Mouse (Mus musculus) megakaryocyte, embryonic 14.5 days (primary cell): ENCODE measurements around the gene Tnk2. TPM values are rescaled to one million over a fixed set of nuclear protein-coding genes. Genes with fewer than 3 reads are reported as not detected.

Source experiments
- H3K27me3 ChIP-seq: replicated peaks from 2 replicates; pipeline ENCODE3; 2012; ENCODE audit warnings: inconsistent platforms
- H3K36me3 ChIP-seq: replicated peaks from 2 replicates; pipeline ENCODE3; 2012; ENCODE audit warnings: low read length, inconsistent platforms, mixed read lengths
- H3K4me1 ChIP-seq: 2 replicates; pipeline ENCODE4 v1.6.1; 2012; ENCODE audit warnings: inconsistent platforms
- H3K4me3 ChIP-seq: replicated peaks from 2 replicates; pipeline ENCODE3; 2012; ENCODE audit warnings: moderate library complexity, mild to moderate bottlenecking, inconsistent platforms
- H3K9me3 ChIP-seq: 2 replicates; pipeline ENCODE4 v1.6.1; 2012; ENCODE audit warnings: inconsistent platforms
- FLI1 ChIP-seq: IDR thresholded peaks from 2 replicates; pipeline ENCODE4 v1.6.1; 2012; ENCODE audit warnings: low read length, inconsistent platforms, mixed read lengths
- GATA1 ChIP-seq: IDR thresholded peaks from 3 replicates; pipeline ENCODE4 v1.6.1; 2012; ENCODE audit warnings: mixed read lengths, low read length, inconsistent platforms, borderline replicate concordance
- polyA plus RNA-seq: library from polyadenylated mRNA; stranded (reverse); fragments of >175 nt; gene quantifications from 2 replicates; pipeline ENCODE4 v1.2.3, GENCODE M21; 2012; ENCODE audit warnings: low replicate concordance; ENCODE audit not compliant: insufficient read depth

Tnk2 gene
- polyA plus RNA-seq, 1 experiment, result 230 TPM

GRCm38 (mm10) chr16:32685405-32685804 is 41.7 kb downstream of the Tnk2 start:
- peaks cover 27% of the 10 kb centered on the region for H3K36me3 ChIP-seq
- TF ChIP-seq FLI1 (no peak), GATA1 (no peak)
- no peak overlapping the region for H3K4me3 ChIP-seq
- H3K4me1 ChIP-seq, result peaks cover 72% of the 10 kb centered on the region
- no peaks in the 10 kb centered on the region for H3K27me3 ChIP-seq
- no peaks in the 10 kb centered on the region for H3K9me3 ChIP-seq

GRCm38 (mm10) chr16:32685998-32686397 is 42.3 kb downstream of the Tnk2 start:
- Histone ChIP-seq H3K4me3 (no peak overlapping the region), H3K36me3 (peaks cover 21% of the 10 kb centered on the region), H3K4me1 (peaks cover 71% of the 10 kb centered on the region), H3K9me3 (no peaks in the 10 kb centered on the region), H3K27me3 (no peaks in the 10 kb centered on the region)
- no peak for TF ChIP-seq GATA1
- TF ChIP-seq FLI1, result no peak

- Histone ChIP-seq H3K27me3 (no peaks in the 10 kb centered on the region), H3K36me3 (peaks cover 14% of the 10 kb centered on the region)
Observed at GRCm38 (mm10) chr16:32687221-32687620, 43.5 kb downstream of the Tnk2 start.

DNA sequence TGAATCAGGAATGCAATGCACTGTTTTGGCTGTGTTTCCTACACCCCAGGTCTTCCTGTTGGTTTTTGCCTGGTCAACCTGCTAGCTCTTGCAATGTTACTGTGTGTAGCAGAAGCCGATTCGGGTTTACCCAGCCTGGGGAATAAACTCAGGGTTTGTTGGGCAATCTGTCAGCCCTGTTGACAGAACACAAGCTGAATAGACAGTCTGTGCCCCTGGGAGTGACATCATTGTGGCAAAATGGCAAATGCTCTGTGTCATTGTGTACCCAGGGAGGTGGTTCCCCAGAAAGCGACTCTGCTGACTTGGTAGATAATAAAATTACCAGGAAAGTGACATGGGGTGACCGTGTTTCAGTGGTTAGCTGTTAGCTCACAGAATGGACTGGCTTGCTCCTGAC is 45.1 kb downstream of the Tnk2 start:
- TF ChIP-seq FLI1 (no peak), GATA1 (0 out of 3 replicates have a peak, but pooled peaks have one; percentile 10)
- peaks cover 48% of the 10 kb centered on the region for H3K4me1 ChIP-seq
- H3K9me3 ChIP-seq, result no peaks in the 10 kb centered on the region
- H3K27me3 ChIP-seq, result peaks cover 3% of the 10 kb centered on the region
- H3K4me3 ChIP-seq, result peak overlapping the region; percentile 86
- H3K36me3 ChIP-seq, result no peaks in the 10 kb centered on the region

More at GRCm38 (mm10) chr16:32687221-32687620, 43.5 kb downstream of the Tnk2 start:
- Histone ChIP-seq H3K4me3 (no peak overlapping the region), H3K9me3 (no peaks in the 10 kb centered on the region), H3K4me1 (peaks cover 62% of the 10 kb centered on the region)
- no peak for TF ChIP-seq GATA1
- no peak for TF ChIP-seq FLI1

DNA sequence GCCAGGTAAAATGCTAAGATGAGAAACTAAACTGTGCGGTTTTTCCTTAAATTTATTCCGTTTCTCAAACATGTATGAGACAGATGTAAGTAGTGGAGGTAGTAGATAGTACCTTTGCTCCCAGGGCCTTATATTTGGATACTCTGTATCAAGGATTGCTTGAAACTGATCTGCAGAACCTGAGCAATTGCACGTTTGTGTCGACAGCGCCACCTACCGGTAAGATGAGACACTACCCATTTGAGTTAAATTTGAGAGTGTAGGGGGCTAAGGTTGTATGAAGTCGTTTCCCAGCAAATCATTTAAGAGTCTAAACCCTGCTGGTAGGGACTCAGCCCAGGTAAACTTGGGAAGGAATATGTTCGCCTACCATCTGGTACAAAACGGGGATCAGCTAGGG is 45.8 kb downstream of the Tnk2 start:
- H3K4me1 ChIP-seq, result peaks cover 48% of the 10 kb centered on the region
- TF ChIP-seq GATA1, result no peak
- TF ChIP-seq FLI1, result no peak
- H3K9me3 ChIP-seq, result no peaks in the 10 kb centered on the region
- peaks cover 5% of the 10 kb centered on the region for H3K27me3 ChIP-seq
- no peaks in the 10 kb centered on the region for H3K36me3 ChIP-seq
- peak overlapping the region; percentile 86 for H3K4me3 ChIP-seq

GRCm38 (mm10) chr16:32696841-32697464 is 53.3 kb downstream of the Tnk2 start:
- peaks cover 25% of the 10 kb centered on the region for H3K4me1 ChIP-seq
- H3K9me3 ChIP-seq, result peaks cover 11% of the 10 kb centered on the region
- TF ChIP-seq FLI1 (no peak), GATA1 (no peak)
- no peak overlapping the region for H3K4me3 ChIP-seq
- H3K36me3 ChIP-seq, result no peaks in the 10 kb centered on the region
- peaks cover 39% of the 10 kb centered on the region for H3K27me3 ChIP-seq

- H3K27me3 ChIP-seq, result peaks cover 39% of the 10 kb centered on the region
- H3K4me1 ChIP-seq, result peaks cover 25% of the 10 kb centered on the region
- peaks cover 11% of the 10 kb centered on the region for H3K9me3 ChIP-seq
- no peaks in the 10 kb centered on the region for H3K36me3 ChIP-seq
- TF ChIP-seq FLI1 (no peak), GATA1 (no peak)
- no peak overlapping the region for H3K4me3 ChIP-seq
Observed at GRCm38 (mm10) chr16:32697665-32698446, 54.2 kb downstream of the Tnk2 start.

- no peaks in the 10 kb centered on the region for H3K36me3 ChIP-seq
- H3K4me3 ChIP-seq, result peak overlapping the region; percentile 21
- H3K9me3 ChIP-seq, result peaks cover 11% of the 10 kb centered on the region
- H3K4me1 ChIP-seq, result peaks cover 25% of the 10 kb centered on the region
- peaks cover 38% of the 10 kb centered on the region for H3K27me3 ChIP-seq
- no peak for TF ChIP-seq FLI1
- no peak for TF ChIP-seq GATA1
Observed at GRCm38 (mm10) chr16:32698550-32698949, 54.9 kb downstream of the Tnk2 start.

DNA sequence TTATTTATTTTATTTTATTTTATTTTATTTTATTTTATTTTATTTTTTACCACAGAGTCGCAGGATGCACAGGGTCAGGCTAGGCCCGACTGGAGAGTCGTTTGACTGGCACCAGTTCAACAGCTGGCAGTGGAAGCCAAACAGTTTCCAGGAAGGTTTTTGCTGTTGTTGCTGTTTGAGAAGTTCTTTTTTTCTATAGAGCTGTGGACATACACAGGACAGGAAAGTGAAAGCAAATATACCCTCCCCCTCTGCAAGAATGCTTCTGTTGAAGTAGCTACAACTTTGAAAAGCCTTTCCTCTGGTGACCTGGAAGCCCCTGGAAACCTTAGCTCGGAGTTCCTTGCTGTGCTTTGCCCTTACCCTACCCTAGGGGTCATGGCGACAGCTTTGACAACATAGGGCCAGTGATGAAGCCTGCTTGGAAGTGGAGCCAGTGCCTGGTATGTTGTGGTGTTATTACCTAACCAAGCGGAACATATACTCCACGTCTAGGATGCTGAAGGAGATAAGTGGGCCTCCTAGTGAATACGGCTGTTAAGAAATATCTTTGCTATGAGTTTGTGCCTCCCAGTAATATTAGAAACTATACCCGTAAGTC is 59.7 kb downstream of the Tnk2 start:
- peaks cover 28% of the 10 kb centered on the region for H3K4me1 ChIP-seq
- H3K27me3 ChIP-seq, result peaks cover 38% of the 10 kb centered on the region

GRCm38 (mm10) chr16:32705606-32706005 is 61.9 kb downstream of the Tnk2 start:
- peaks cover 18% of the 10 kb centered on the region for H3K9me3 ChIP-seq
- H3K4me1 ChIP-seq, result peaks cover 21% of the 10 kb centered on the region
- H3K4me3 ChIP-seq, result no peak overlapping the region
- H3K36me3 ChIP-seq, result no peaks in the 10 kb centered on the region
- TF ChIP-seq GATA1 (no peak), FLI1 (no peak)
- peaks cover 36% of the 10 kb centered on the region for H3K27me3 ChIP-seq

More for the DNA sequence above, 59.7 kb downstream of the Tnk2 start:
- H3K4me3 ChIP-seq, result no peak overlapping the region
- H3K9me3 ChIP-seq, result peaks cover 22% of the 10 kb centered on the region
- TF ChIP-seq GATA1 (no peak), FLI1 (no peak)
- H3K36me3 ChIP-seq, result no peaks in the 10 kb centered on the region
